ENCODE assay signal across 8 mouse cellular contexts in genomic region chr2:26237290-26237782, GRCm38 (mm10). TPM values are rescaled to one million over a fixed set of nuclear protein-coding genes. Genes with fewer than 3 reads are reported as not detected.
DNase-seq lines count a peak whose midpoint lies in the region; ATAC-seq and TF ChIP-seq lines count a peak whose summit lies in the region.

Gene Qsox2 (minus strand): TSS chr2:26237525.

- H3K4me3 ChIP-seq in bone marrow, adult 2 months (replicated peaks; ENCODE audit: control insufficient read depth, low read depth, low read length): peak within 1 kb of the TSS; percentile 90
- peak within 1 kb of the TSS; percentile 81 for H3K4me3 ChIP-seq in embryonic facial prominence, embryonic 15.5 days (replicated peaks)
- H3K4me3 ChIP-seq in limb, embryonic 14.5 days (replicated peaks; ENCODE audit: low read length): peak within 1 kb of the TSS; percentile 89
- peak within 1 kb of the TSS; percentile 95 for H3K4me3 ChIP-seq in midbrain, postnatal 0 days (ENCODE audit: low read depth, low read length)

- TF ChIP-seq POLR2A in bone marrow, adult 2 months (IDR thresholded peaks at IDR 0.05; ENCODE audit: borderline replicate concordance, control insufficient read depth, low read depth, low read length): peak; percentile 65; the same call in 1 of the 2 replicates
- TF ChIP-seq POLR2A in limb, embryonic 14.5 days (IDR thresholded peaks at IDR 0.05; ENCODE audit: borderline replicate concordance, extremely low read depth, insufficient read depth, insufficient read length): 0 out of 2 replicates have a peak, but pooled peaks have one; percentile 32

- TF ChIP-seq CTCF in bone marrow, adult 2 months (IDR thresholded peaks at IDR 0.05; ENCODE audit: control insufficient read depth, insufficient read depth, low read length): no peak
- TF ChIP-seq CTCF in midbrain, postnatal 0 days (IDR thresholded peaks at IDR 0.05): no peak

- DNase-seq in 416B (ENCODE audit: low read depth): peak; percentile 97
- peak; percentile 86 for DNase-seq in heart, adult 8-10 months (ENCODE audit: low spot score)
- peak; percentile 95 for DNase-seq in kidney, adult 9 months
- peak; percentile 95 for DNase-seq in limb, embryonic 14.5 days (ENCODE audit: low spot score)
- peak; percentile 93 for DNase-seq in midbrain, postnatal 0 days (ENCODE audit: low spot score)
- peak; percentile 71 to 78 for DNase-seq in spleen, postnatal 14 days (ENCODE audit: low spot score in 2 of 2)

- WGBS in bone marrow, adult 2 months: under 1% methylated on average over 36 of the region's 36 CpGs
- under 1% methylated on average over 32 of the region's 36 CpGs for WGBS in embryonic facial prominence, embryonic 15.5 days
- under 1% methylated on average over 36 of the region's 36 CpGs for WGBS in limb, embryonic 14.5 days
- under 1% methylated on average over 35 of the region's 36 CpGs for WGBS in midbrain, postnatal 0 days

- no peaks in the 10 kb centered on the region for H3K27me3 ChIP-seq in embryonic facial prominence, embryonic 15.5 days
- no peaks in the 10 kb centered on the region for H3K27me3 ChIP-seq in limb, embryonic 14.5 days (ENCODE audit: control insufficient read depth, insufficient read depth, low read length)
- H3K27me3 ChIP-seq in midbrain, postnatal 0 days (ENCODE audit: insufficient read depth, low read length): no peaks in the 10 kb centered on the region

- no peaks in the 10 kb centered on the region for H3K36me3 ChIP-seq in embryonic facial prominence, embryonic 15.5 days
- no peaks in the 10 kb centered on the region for H3K36me3 ChIP-seq in limb, embryonic 14.5 days (ENCODE audit: control insufficient read depth, insufficient read depth, low read length)
- 0 out of 2 replicates have a peak, but pooled peaks cover 2% of the 10 kb centered on the region for H3K36me3 ChIP-seq in midbrain, postnatal 0 days (ENCODE audit: insufficient read depth, low read length)

- peak within 1 kb of the TSS; percentile 71 for H3K9ac ChIP-seq in embryonic facial prominence, embryonic 15.5 days
- peak within 1 kb of the TSS; percentile 75 for H3K9ac ChIP-seq in limb, embryonic 14.5 days (ENCODE audit: low read depth, low read length, severe bottlenecking)
- peak within 1 kb of the TSS; percentile 93 for H3K9ac ChIP-seq in midbrain, postnatal 0 days (replicated peaks; ENCODE audit: low read length, poor library complexity, severe bottlenecking)

- no peaks in the 10 kb centered on the region for H3K9me3 ChIP-seq in embryonic facial prominence, embryonic 15.5 days (replicated peaks)
- no peaks in the 10 kb centered on the region for H3K9me3 ChIP-seq in limb, embryonic 14.5 days (ENCODE audit: control insufficient read depth, low read length)
- no peaks in the 10 kb centered on the region for H3K9me3 ChIP-seq in midbrain, postnatal 0 days (ENCODE audit: low read length)

- peak within 1 kb of the TSS; percentile 78 for H3K4me2 ChIP-seq in embryonic facial prominence, embryonic 15.5 days (replicated peaks)
- peak within 1 kb of the TSS; percentile 85 for H3K4me2 ChIP-seq in limb, embryonic 14.5 days (replicated peaks; ENCODE audit: low read depth, low read length, severe bottlenecking)
- peak within 1 kb of the TSS; percentile 83 for H3K4me2 ChIP-seq in midbrain, postnatal 0 days (ENCODE audit: low read depth, low read length, poor library complexity, severe bottlenecking)

- peak; percentile 92 for ATAC-seq in embryonic facial prominence, embryonic 15.5 days (ENCODE audit: insufficient number of reproducible peaks, low FRiP score, low TSS enrichment, low read depth)
- ATAC-seq in limb, embryonic 14.5 days (ENCODE audit: low FRiP score, low read depth): peak; percentile 89
- peak; percentile 87 for ATAC-seq in midbrain, postnatal 0 days (ENCODE audit: low FRiP score)

- peaks cover 1% of the 10 kb centered on the region; the same call in 1 of the 2 replicates for H3K4me1 ChIP-seq in bone marrow, adult 2 months (ENCODE audit: control insufficient read depth, insufficient read depth, low read length)
- H3K4me1 ChIP-seq in embryonic facial prominence, embryonic 15.5 days: peaks cover 24% of the 10 kb centered on the region
- peaks cover 19% of the 10 kb centered on the region for H3K4me1 ChIP-seq in limb, embryonic 14.5 days (ENCODE audit: control insufficient read depth, insufficient read depth, low read length)
- no peaks in the 10 kb centered on the region for H3K4me1 ChIP-seq in midbrain, postnatal 0 days (ENCODE audit: insufficient read depth, low read length)

- H3K27ac ChIP-seq in bone marrow, adult 2 months (ENCODE audit: control insufficient read depth, insufficient read depth, low read depth, low read length, poor library complexity): peak within 1 kb of the TSS; percentile 37; the same call in 1 of the 2 replicates
- H3K27ac ChIP-seq in embryonic facial prominence, embryonic 15.5 days (replicated peaks): peak within 1 kb of the TSS; percentile 67
- H3K27ac ChIP-seq in limb, embryonic 14.5 days (replicated peaks; ENCODE audit: low read depth, low read length): peak within 1 kb of the TSS; percentile 61; the same call in 1 of the 2 replicates
- peak within 1 kb of the TSS; percentile 88 for H3K27ac ChIP-seq in midbrain, postnatal 0 days (ENCODE audit: low read depth, low read length)

RNA-seq across cellular contexts. Expression of gene Qsox2, which starts in this region (rescaled TPM):
- 2.2 and 2.6 TPM in 2 replicates for polyA plus RNA-seq in bone marrow, adult 2 months (2011; ENCODE audit: insufficient read depth, insufficient read length, low replicate concordance, missing spikeins)
- 21.7 and 22.1 TPM in 2 replicates for polyA plus RNA-seq in embryonic facial prominence, embryonic 15.5 days (2015; fragmentation: Nextera tagmentation; extraction: Ambion mirVana)
- 10 to 100 TPM; 13.4 to 20.0 (median 15.9) TPM for total RNA-seq in heart, adult 8-10 months (2022)
- 22.4 and 25.3 TPM in 2 replicates for polyA plus RNA-seq in limb, embryonic 14.5 days (2012; rRNA removed)
- polyA plus RNA-seq in limb, embryonic 14.5 days (2014; fragmentation: Nextera tagmentation; extraction: Ambion mirVana): 16.1 and 18.0 TPM in 2 replicates
- total RNA-seq in midbrain, postnatal 0 days (2014; rRNA removed): 19.2 and 25.6 TPM in 2 replicates
- 8.4 and 9.9 TPM in 2 replicates for polyA plus RNA-seq in midbrain, postnatal 0 days (2015; fragmentation: Nextera tagmentation; extraction: Ambion mirVana)

Comparison
In these comparisons a context has a peak if more than half of its experiments do, and no peak if none do; other contexts are left out.
1. Peak in every context shown above with its lines: DNase-seq, ATAC-seq, H3K4me3 ChIP-seq and H3K27ac ChIP-seq.
2. H3K27ac ChIP-seq: peak in every context shown above with its lines; median percentile 88 in midbrain, postnatal 0 days; 67 in embryonic facial prominence, embryonic 15.5 days; 61 in limb, embryonic 14.5 days; 37 in bone marrow, adult 2 months.